Mouse (Mus musculus): ENCODE data around the gene B230118H07Rik. TPM values are rescaled to one million over a fixed set of nuclear protein-coding genes. Genes with fewer than 3 reads are reported as not detected.

The B230118H07Rik gene
- 46.4 and 49.2 TPM in 2 replicates for polyA plus RNA-seq (2015; fragmentation: Nextera tagmentation; extraction: Ambion mirVana)

- Histone ChIP-seq H3K27ac (ENCODE audit: low read length) (no peak within 1 kb of the TSS), H3K9me3 (ENCODE audit: control insufficient read depth, low read length) (no peaks in the 10 kb centered on the region), H3K36me3 (ENCODE audit: control insufficient read depth, insufficient read depth, low read length) (no peaks in the 10 kb centered on the region), H3K4me3 (ENCODE audit: low read length) (no peak within 1 kb of the TSS), H3K4me1 (ENCODE audit: control insufficient read depth, insufficient read depth, low read length) (no peaks in the 10 kb centered on the region; the same call in 1 of the 2 replicates), H3K4me2 (ENCODE audit: low read depth, low read length) (no peak within 1 kb of the TSS), H3K9ac (ENCODE audit: low read depth, low read length) (no peak within 1 kb of the TSS), H3K27me3 (replicated peaks; ENCODE audit: control insufficient read depth, insufficient read depth, low read length) (no peaks in the 10 kb centered on the region)
- no peak for ATAC-seq
- 41% methylated on average over 8 of the region's 8 CpGs for WGBS
Observed at GRCm38 (mm10) chr2:101649114-101649671, at the start of gene B230118H07Rik, which contains the start of gene Rag1. TSS of gene B230118H07Rik (minus strand) at chr2:101649532. TSS of gene Rag1 (minus strand) at chr2:101649501.

GRCm38 (mm10) chr2:101695584-101695983, 46.3 kb upstream of the B230118H07Rik start:
- H3K9me3 ChIP-seq (ENCODE audit: control insufficient read depth, low read length) = no peaks in the 10 kb centered on the region
- no peaks in the 10 kb centered on the region for H3K27me3 ChIP-seq (replicated peaks; ENCODE audit: control insufficient read depth, insufficient read depth, low read length)
- H3K36me3 ChIP-seq (ENCODE audit: control insufficient read depth, insufficient read depth, low read length) = peaks cover 6% of the 10 kb centered on the region
- H3K4me3 ChIP-seq (ENCODE audit: low read length) = no peak overlapping the region
- 91% methylated on average over 7 of the region's 7 CpGs for WGBS
- no peak for ATAC-seq
- no peaks in the 10 kb centered on the region for H3K4me1 ChIP-seq (ENCODE audit: control insufficient read depth, insufficient read depth, low read length)
- no peak overlapping the region for H3K27ac ChIP-seq (ENCODE audit: low read length)
- H3K4me2 ChIP-seq (ENCODE audit: low read depth, low read length) = no peak overlapping the region
- H3K9ac ChIP-seq (ENCODE audit: low read depth, low read length) = no peak overlapping the region

- Histone ChIP-seq H3K4me2 (ENCODE audit: low read depth, low read length) (no peak overlapping the region), H3K36me3 (ENCODE audit: control insufficient read depth, insufficient read depth, low read length) (peaks cover 6% of the 10 kb centered on the region), H3K4me1 (ENCODE audit: control insufficient read depth, insufficient read depth, low read length) (no peaks in the 10 kb centered on the region), H3K27me3 (replicated peaks; ENCODE audit: control insufficient read depth, insufficient read depth, low read length) (no peaks in the 10 kb centered on the region), H3K9ac (ENCODE audit: low read depth, low read length) (no peak overlapping the region), H3K4me3 (ENCODE audit: low read length) (no peak overlapping the region), H3K9me3 (ENCODE audit: control insufficient read depth, low read length) (no peaks in the 10 kb centered on the region), H3K27ac (ENCODE audit: low read length) (no peak overlapping the region)
- 59% methylated on average over 5 of the region's 5 CpGs for WGBS
- peak; percentile 55; the same call in 1 of the 2 replicates for ATAC-seq
Observed at GRCm38 (mm10) chr2:101693577-101694215, 44.4 kb upstream of the B230118H07Rik start.

GRCm38 (mm10) chr2:101693043-101693442, 43.7 kb upstream of the B230118H07Rik start:
- Histone ChIP-seq H3K4me2 (ENCODE audit: low read depth, low read length) (no peak overlapping the region), H3K4me1 (ENCODE audit: control insufficient read depth, insufficient read depth, low read length) (no peaks in the 10 kb centered on the region), H3K36me3 (ENCODE audit: control insufficient read depth, insufficient read depth, low read length) (peaks cover 10% of the 10 kb centered on the region), H3K27ac (ENCODE audit: low read length) (no peak overlapping the region), H3K9me3 (ENCODE audit: control insufficient read depth, low read length) (no peaks in the 10 kb centered on the region), H3K27me3 (replicated peaks; ENCODE audit: control insufficient read depth, insufficient read depth, low read length) (no peaks in the 10 kb centered on the region), H3K9ac (ENCODE audit: low read depth, low read length) (no peak overlapping the region), H3K4me3 (ENCODE audit: low read length) (no peak overlapping the region)
- 63% methylated on average over 4 of the region's 4 CpGs for WGBS
- no peak for ATAC-seq

GRCm38 (mm10) chr2:101690252-101690827, 41.0 kb upstream of the B230118H07Rik start:
- Histone ChIP-seq H3K36me3 (ENCODE audit: control insufficient read depth, insufficient read depth, low read length) (peaks cover 13% of the 10 kb centered on the region), H3K9ac (ENCODE audit: low read depth, low read length) (no peak overlapping the region), H3K4me3 (ENCODE audit: low read length) (no peak overlapping the region), H3K27ac (ENCODE audit: low read length) (no peak overlapping the region), H3K9me3 (ENCODE audit: control insufficient read depth, low read length) (no peaks in the 10 kb centered on the region), H3K4me2 (ENCODE audit: low read depth, low read length) (no peak overlapping the region), H3K27me3 (replicated peaks; ENCODE audit: control insufficient read depth, insufficient read depth, low read length) (no peaks in the 10 kb centered on the region), H3K4me1 (ENCODE audit: control insufficient read depth, insufficient read depth, low read length) (no peaks in the 10 kb centered on the region)
- no peak for ATAC-seq
- 91% methylated on average over 9 of the region's 9 CpGs for WGBS

GRCm38 (mm10) chr2:101688011-101688410, 38.7 kb upstream of the B230118H07Rik start:
- no peak overlapping the region for H3K4me2 ChIP-seq (ENCODE audit: low read depth, low read length)
- H3K9ac ChIP-seq (ENCODE audit: low read depth, low read length) = no peak overlapping the region
- H3K9me3 ChIP-seq (ENCODE audit: control insufficient read depth, low read length) = no peaks in the 10 kb centered on the region
- H3K36me3 ChIP-seq (ENCODE audit: control insufficient read depth, insufficient read depth, low read length) = peaks cover 13% of the 10 kb centered on the region
- ATAC-seq = no peak
- H3K27me3 ChIP-seq (replicated peaks; ENCODE audit: control insufficient read depth, insufficient read depth, low read length) = no peaks in the 10 kb centered on the region
- no peak overlapping the region for H3K27ac ChIP-seq (ENCODE audit: low read length)
- no peaks in the 10 kb centered on the region for H3K4me1 ChIP-seq (ENCODE audit: control insufficient read depth, insufficient read depth, low read length)
- 94% methylated on average over 5 of the region's 5 CpGs for WGBS
- H3K4me3 ChIP-seq (ENCODE audit: low read length) = no peak overlapping the region

GRCm38 (mm10) chr2:101684421-101684820, 35.1 kb upstream of the B230118H07Rik start:
- no peak overlapping the region for H3K9ac ChIP-seq (ENCODE audit: low read depth, low read length)
- WGBS = 89% methylated on average over 12 of the region's 12 CpGs
- no peaks in the 10 kb centered on the region for H3K9me3 ChIP-seq (ENCODE audit: control insufficient read depth, low read length)
- H3K27me3 ChIP-seq (replicated peaks; ENCODE audit: control insufficient read depth, insufficient read depth, low read length) = no peaks in the 10 kb centered on the region
- no peak overlapping the region for H3K27ac ChIP-seq (ENCODE audit: low read length)
- peaks cover 13% of the 10 kb centered on the region for H3K36me3 ChIP-seq (ENCODE audit: control insufficient read depth, insufficient read depth, low read length)
- no peak for ATAC-seq
- H3K4me1 ChIP-seq (ENCODE audit: control insufficient read depth, insufficient read depth, low read length) = 0 out of 2 replicates have a peak, but pooled peaks cover under 1% of the 10 kb centered on the region
- no peak overlapping the region for H3K4me2 ChIP-seq (ENCODE audit: low read depth, low read length)
- H3K4me3 ChIP-seq (ENCODE audit: low read length) = no peak overlapping the region

GRCm38 (mm10) chr2:101679164-101679784, 29.9 kb upstream of the B230118H07Rik start:
- 6% methylated on average over 15 of the region's 15 CpGs for WGBS
- no peaks in the 10 kb centered on the region for H3K36me3 ChIP-seq (ENCODE audit: control insufficient read depth, insufficient read depth, low read length)
- H3K4me3 ChIP-seq (ENCODE audit: low read length) = peak overlapping the region; percentile 90
- H3K9me3 ChIP-seq (ENCODE audit: control insufficient read depth, low read length) = no peaks in the 10 kb centered on the region
- H3K27me3 ChIP-seq (replicated peaks; ENCODE audit: control insufficient read depth, insufficient read depth, low read length) = no peaks in the 10 kb centered on the region
- peak overlapping the region; percentile 80 for H3K4me2 ChIP-seq (ENCODE audit: low read depth, low read length)
- H3K4me1 ChIP-seq (ENCODE audit: control insufficient read depth, insufficient read depth, low read length) = 0 out of 2 replicates have a peak, but pooled peaks cover 4% of the 10 kb centered on the region
- no peak for ATAC-seq
- no peak overlapping the region for H3K27ac ChIP-seq (ENCODE audit: low read length)
- peak overlapping the region; percentile 89 for H3K9ac ChIP-seq (ENCODE audit: low read depth, low read length)

Measured in intestine, embryonic 16.5 days (tissue).